Mouse (Mus musculus) liver, adult 2 months (tissue): ENCODE data around the gene Ptf1a. TPM values are rescaled to one million over a fixed set of nuclear protein-coding genes. Genes with fewer than 3 reads are reported as not detected.

ENCODE experiments used
- DNase-seq: peaks from one replicate; pipeline ENCODE4 v3.0.0-alpha.2; 2011; ENCODE audit warnings: low read depth, low spot score; ENCODE audit errors: extremely low read depth
- H3K27ac ChIP-seq: fragments of 200-500 bp; replicated peaks from 2 replicates; pipeline ENCODE4 v1.5.1; 2012; ENCODE audit warnings: low read depth, mild to moderate bottlenecking, control low read depth, inconsistent platforms, low read length; ENCODE audit not compliant: insufficient read depth
- H3K27me3 ChIP-seq: fragments of 200-500 bp; 2 replicates; pipeline ENCODE4 v1.6.1; 2012; ENCODE audit warnings: mild to moderate bottlenecking, moderate library complexity, low read length, inconsistent platforms; ENCODE audit not compliant: control insufficient read depth, insufficient read depth
- H3K36me3 ChIP-seq: fragments of 200-500 bp; 2 replicates; pipeline ENCODE4 v1.6.1; 2012; ENCODE audit warnings: low read length, inconsistent platforms; ENCODE audit not compliant: control insufficient read depth, insufficient read depth
- H3K4me1 ChIP-seq: fragments of 200-500 bp; 2 replicates; pipeline ENCODE4 v1.6.1; 2011; ENCODE audit warnings: low read length; ENCODE audit not compliant: control insufficient read depth, insufficient read depth
- H3K4me3 ChIP-seq: fragments of 200-500 bp; 2 replicates; pipeline ENCODE4 v1.5.1; 2011; ENCODE audit warnings: low read depth, mild to moderate bottlenecking, control low read depth, low read length, moderate library complexity; ENCODE audit not compliant: insufficient read depth
- H3K79me2 ChIP-seq: fragments of 200-500 bp; 2 replicates; pipeline ENCODE4 v1.6.1; 2012; ENCODE audit warnings: inconsistent platforms, mild to moderate bottlenecking, low read length, moderate library complexity; ENCODE audit not compliant: control insufficient read depth, insufficient read depth
- H3K9ac ChIP-seq: fragments of 200-500 bp; 2 replicates; pipeline ENCODE4 v1.6.1; 2012; ENCODE audit warnings: low read depth, mild to moderate bottlenecking, control low read depth, inconsistent platforms, low read length
- CTCF ChIP-seq: fragments of 200-500 bp; IDR thresholded peaks from 2 replicates; pipeline ENCODE4 v1.5.1; 2011; ENCODE audit warnings: low read depth, low read length, control low read depth
- POLR2A ChIP-seq: fragments of 200-500 bp; IDR thresholded peaks from 2 replicates; pipeline ENCODE4 v1.6.1; 2011; ENCODE audit warnings: low read length, control low read depth; ENCODE audit not compliant: insufficient read depth; ENCODE audit errors: extremely low read depth
- WGBS: fragments of 180-500 bp; shearing (Covaris S2); methylation state at CpG from one replicate; pipeline ENCODE4 v1.1.7; 2018; 5-methylcytosine and 5-hydroxymethylcytosine counted together
- polyA plus RNA-seq: library from polyadenylated mRNA; depleted of rRNA; stranded (reverse); fragments of >200 nt; gene quantifications from 2 replicates; pipeline ENCODE4 v1.2.3, GENCODE M21; 2012; rRNA removed
- total RNA-seq: library from RNA; depleted of rRNA; stranded (reverse); fragments of >200 nt; gene quantifications from 2 replicates; pipeline ENCODE4 v1.2.3, GENCODE M21; 2014; rRNA removed

The Ptf1a gene
- total and polyA plus RNA-seq, 2 experiments = not detected

GRCm38 (mm10) chr2:19461940-19462339, 16.5 kb downstream of the Ptf1a start:
- Histone ChIP-seq H3K36me3 (no peaks in the 10 kb centered on the region), H3K27me3 (no peaks in the 10 kb centered on the region), H3K4me3 (no peak overlapping the region), H3K9ac (no peak overlapping the region), H3K27ac (no peak overlapping the region), H3K79me2 (no peaks in the 10 kb centered on the region), H3K4me1 (no peaks in the 10 kb centered on the region)
- TF ChIP-seq CTCF (no peak), POLR2A (no peak)
- 27% methylated on average over 2 of the region's 2 CpGs for WGBS
- DNase-seq = no peak

GRCm38 (mm10) chr2:19490262-19490661, 44.8 kb downstream of the Ptf1a start:
- H3K79me2 ChIP-seq = no peaks in the 10 kb centered on the region
- WGBS = 64% methylated on average over 3 of the region's 3 CpGs
- TF ChIP-seq POLR2A (no peak), CTCF (no peak)
- H3K27me3 ChIP-seq = no peaks in the 10 kb centered on the region
- no peak for DNase-seq
- H3K4me1 ChIP-seq = no peaks in the 10 kb centered on the region
- no peaks in the 10 kb centered on the region for H3K36me3 ChIP-seq
- no peak overlapping the region for H3K27ac ChIP-seq
- no peak overlapping the region for H3K4me3 ChIP-seq
- no peak overlapping the region for H3K9ac ChIP-seq

Other genes starting within 250 kb of the Ptf1a start
- not detected in 2 replicates for gene Armc3, start 246.4 kb upstream of the Ptf1a start, total RNA-seq
- not detected in 2 replicates for gene Armc3, start 246.4 kb upstream of the Ptf1a start, polyA plus RNA-seq
- gene Msrb2, start 74.2 kb upstream of the Ptf1a start, total RNA-seq = 18.9 TPM in 2 replicates
- 13.5 and 16.2 TPM in 2 replicates for gene Msrb2, start 74.2 kb upstream of the Ptf1a start, polyA plus RNA-seq
- not detected in 2 replicates for gene 4921504E06Rik, start 108.3 kb downstream of the Ptf1a start, total RNA-seq
- not detected in 2 replicates for gene 4921504E06Rik, start 108.3 kb downstream of the Ptf1a start, polyA plus RNA-seq
- gene Otud1, start 212.1 kb downstream of the Ptf1a start, total RNA-seq = 3.0 and 4.3 TPM in 2 replicates
- 2.7 and 3.3 TPM in 2 replicates for gene Otud1, start 212.1 kb downstream of the Ptf1a start, polyA plus RNA-seq